In the genomic region with DNA sequence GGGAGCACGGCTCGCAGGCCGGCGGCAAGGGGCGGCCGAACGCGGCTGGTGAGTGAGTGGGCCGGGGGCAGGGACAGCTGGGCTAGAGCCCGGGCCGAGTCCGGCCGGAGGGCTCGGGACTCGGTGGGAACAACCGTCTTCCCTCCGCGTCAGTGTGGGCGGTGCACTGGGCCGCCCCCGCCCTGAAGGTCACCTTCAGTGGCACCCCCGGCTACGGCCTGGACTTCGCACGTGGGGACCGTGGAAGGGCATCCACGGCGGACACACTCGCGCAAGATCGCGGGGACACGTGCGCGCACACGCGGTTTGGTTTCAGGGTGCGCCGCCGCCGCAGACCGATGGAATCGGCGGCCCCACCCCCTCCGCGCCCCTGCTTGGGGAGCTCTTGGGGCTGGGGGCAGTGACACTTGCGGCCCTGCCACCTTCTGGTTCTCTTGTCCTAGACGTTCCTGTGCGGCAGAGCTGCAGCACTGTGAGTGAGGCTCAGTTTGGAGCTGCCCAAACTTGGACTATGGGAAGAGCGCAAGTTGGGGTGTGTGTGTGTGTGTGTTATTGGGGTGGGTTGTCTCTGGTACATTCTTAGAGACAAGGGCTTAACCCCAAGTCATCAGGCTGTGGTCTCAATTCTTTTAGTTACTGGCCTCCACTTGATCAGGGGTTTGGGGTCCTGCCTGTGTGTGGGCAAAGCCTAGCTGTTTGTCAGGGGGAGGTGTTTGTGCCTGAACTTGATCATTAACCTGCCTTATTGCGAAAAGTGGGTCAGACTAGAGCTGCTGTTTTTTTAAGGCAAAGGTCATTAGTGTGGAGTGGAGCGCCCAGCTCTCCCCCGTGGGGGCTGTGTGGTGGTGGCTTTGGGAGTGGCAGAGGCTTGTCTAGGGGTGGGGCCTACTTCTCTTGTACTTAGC, we compare ENCODE assay signal across 8 mouse cellular contexts. TPM values are rescaled to one million over a fixed set of nuclear protein-coding genes. Genes with fewer than 3 reads are reported as not detected.
DNase-seq lines count a peak whose midpoint lies in the region; ATAC-seq and TF ChIP-seq lines count a peak whose summit lies in the region.

No protein-coding gene starts in this region.

- H3K36me3 ChIP-seq in hindbrain, embryonic 12.5 days = no peaks in the 10 kb centered on the region
- H3K36me3 ChIP-seq in limb, embryonic 13.5 days = no peaks in the 10 kb centered on the region
- no peaks in the 10 kb centered on the region for H3K36me3 ChIP-seq in midbrain, embryonic 14.5 days (ENCODE audit: control insufficient read depth, insufficient read depth, low read length)

- H3K27ac ChIP-seq in hindbrain, embryonic 12.5 days = peak overlapping the region; percentile 79; the same call in 1 of the 2 replicates
- H3K27ac ChIP-seq in limb, embryonic 13.5 days = peak overlapping the region; percentile 39; the same call in 1 of the 2 replicates
- H3K27ac ChIP-seq in midbrain, embryonic 14.5 days (replicated peaks; ENCODE audit: low read depth, low read length) = peak overlapping the region; percentile 66

- H3K4me2 ChIP-seq in hindbrain, embryonic 12.5 days (replicated peaks) = peak overlapping the region; percentile 97
- peak overlapping the region; percentile 91 for H3K4me2 ChIP-seq in limb, embryonic 13.5 days (replicated peaks)
- H3K4me2 ChIP-seq in midbrain, embryonic 14.5 days (ENCODE audit: low read length) = peak overlapping the region; percentile 96

- peaks cover 49% of the 10 kb centered on the region for H3K4me1 ChIP-seq in hindbrain, embryonic 12.5 days
- H3K4me1 ChIP-seq in limb, embryonic 13.5 days = peaks cover 38% of the 10 kb centered on the region
- H3K4me1 ChIP-seq in midbrain, embryonic 14.5 days (ENCODE audit: control insufficient read depth, insufficient read depth, low read length) = peaks cover 28% of the 10 kb centered on the region

- CTCF ChIA-PET in Patski (lab: Charles Lee) = interaction anchor here (2.0 kb wide), 2 partner anchors 12 to 15 kb away, joined by 8 to 10 read pairs; no protein-coding TSS in a partner anchor

- peak overlapping the region; percentile 98 for H3K4me3 ChIP-seq in hindbrain, embryonic 12.5 days
- H3K4me3 ChIP-seq in limb, embryonic 13.5 days = peak overlapping the region; percentile 95
- peak overlapping the region; percentile 96 for H3K4me3 ChIP-seq in midbrain, embryonic 14.5 days (replicated peaks; ENCODE audit: low read depth, low read length)

- WGBS in hindbrain, embryonic 12.5 days = 2% methylated on average over 52 of the region's 53 CpGs
- 2% methylated on average over 48 of the region's 53 CpGs for WGBS in limb, embryonic 13.5 days
- WGBS in midbrain, embryonic 14.5 days = 2% methylated on average over 53 of the region's 53 CpGs

- DNase-seq in ovary, adult 18-20 months (ENCODE audit: low spot score) = peak; percentile 48
- no peak for DNase-seq in ovary, postnatal 10 days (ENCODE audit: low spot score)
- DNase-seq in Patski (ENCODE audit: low read depth, low spot score) = no peak
- DNase-seq in embryo, embryonic 11 days = peak; percentile 47
- peak; percentile 37 for DNase-seq in midbrain, embryonic 14.5 days
- no peak for DNase-seq in spleen, adult 12 weeks (ENCODE audit: low spot score)

- H3K9ac ChIP-seq in hindbrain, embryonic 12.5 days = peak overlapping the region; percentile 90
- H3K9ac ChIP-seq in limb, embryonic 13.5 days = peak overlapping the region; percentile 94
- peak overlapping the region; percentile 82 for H3K9ac ChIP-seq in midbrain, embryonic 14.5 days (replicated peaks; ENCODE audit: low read length)

- POLR2A ChIA-PET in Patski (lab: Charles Lee) = interaction anchor here (1.3 to 1.8 kb wide), 2 partner anchors 11 to 18 kb away, joined by 4 to 15 read pairs; no protein-coding TSS in a partner anchor

- no peak for TF ChIP-seq CTCF in Patski (IDR thresholded peaks at IDR 0.05)

- in situ Hi-C loops in Patski (cut with MboI; ENCODE audit: low pct_unique_long_range_greater_than_20kb) = no loop called here

- no peaks in the 10 kb centered on the region for H3K27me3 ChIP-seq in Patski
- no peaks in the 10 kb centered on the region for H3K27me3 ChIP-seq in hindbrain, embryonic 12.5 days
- no peaks in the 10 kb centered on the region for H3K27me3 ChIP-seq in limb, embryonic 13.5 days
- H3K27me3 ChIP-seq in midbrain, embryonic 14.5 days (ENCODE audit: control insufficient read depth, insufficient read depth, low read length) = no peaks in the 10 kb centered on the region

- ATAC-seq in Patski = peak; percentile 47
- ATAC-seq in hindbrain, embryonic 12.5 days (ENCODE audit: low FRiP score) = peak; percentile 46
- ATAC-seq in limb, embryonic 13.5 days (ENCODE audit: low FRiP score, low read depth) = peak; percentile 55
- peak; percentile 70 for ATAC-seq in midbrain, embryonic 14.5 days (ENCODE audit: low FRiP score, low TSS enrichment)

- no peaks in the 10 kb centered on the region for H3K9me3 ChIP-seq in hindbrain, embryonic 12.5 days (replicated peaks)
- H3K9me3 ChIP-seq in limb, embryonic 13.5 days = no peaks in the 10 kb centered on the region
- no peaks in the 10 kb centered on the region for H3K9me3 ChIP-seq in midbrain, embryonic 14.5 days (ENCODE audit: control insufficient read depth, low read length)

RNA-seq across cellular contexts. Expression of gene Cluh, which starts 0.6 kb away (rescaled TPM):
- 87.1 TPM for polyA plus RNA-seq in Patski (2021)
- 21.3 and 22.1 TPM in 2 replicates for polyA plus RNA-seq in hindbrain, embryonic 12.5 days (2016; fragmentation: Nextera tagmentation; extraction: Ambion mirVana)
- 19.9 and 21.4 TPM in 2 replicates for polyA plus RNA-seq in limb, embryonic 13.5 days (2015; fragmentation: Nextera tagmentation; extraction: Ambion mirVana)
- polyA plus RNA-seq in midbrain, embryonic 14.5 days (2014; fragmentation: Nextera tagmentation; extraction: Ambion mirVana) = 13.7 and 14.4 TPM in 2 replicates

RNA-seq across cellular contexts. Expression of gene Ccdc92b, which starts 30.5 kb away (rescaled TPM):
- 0.46 TPM for polyA plus RNA-seq in Patski (2021)
- polyA plus RNA-seq in hindbrain, embryonic 12.5 days (2016; fragmentation: Nextera tagmentation; extraction: Ambion mirVana) = 2.8 and 3.2 TPM in 2 replicates
- 0.33 and 0.37 TPM in 2 replicates for polyA plus RNA-seq in limb, embryonic 13.5 days (2015; fragmentation: Nextera tagmentation; extraction: Ambion mirVana)
- polyA plus RNA-seq in midbrain, embryonic 14.5 days (2014; fragmentation: Nextera tagmentation; extraction: Ambion mirVana) = 3.8 and 4.2 TPM in 2 replicates

RNA-seq across cellular contexts. Expression of gene Rap1gap2, which starts 39.2 kb away (rescaled TPM):
- polyA plus RNA-seq in Patski (2021) = 21.1 TPM
- 7.8 and 8.1 TPM in 2 replicates for polyA plus RNA-seq in hindbrain, embryonic 12.5 days (2016; fragmentation: Nextera tagmentation; extraction: Ambion mirVana)
- 1.0 and 1.2 TPM in 2 replicates for polyA plus RNA-seq in limb, embryonic 13.5 days (2015; fragmentation: Nextera tagmentation; extraction: Ambion mirVana)
- polyA plus RNA-seq in midbrain, embryonic 14.5 days (2014; fragmentation: Nextera tagmentation; extraction: Ambion mirVana) = 9.2 and 10.6 TPM in 2 replicates

Comparison
In these comparisons a context has a peak if more than half of its experiments do, and no peak if none do; other contexts are left out.
1. DNase-seq: peak in ovary, adult 18-20 months (single experiment), embryo, embryonic 11 days (single experiment) and midbrain, embryonic 14.5 days (single experiment); none in ovary, postnatal 10 days (single experiment), Patski (single experiment) and spleen, adult 12 weeks (single experiment).
2. Peak in every context shown above with its lines, with median percentiles within 50 percentile points of each other: ATAC-seq, H3K27ac ChIP-seq, H3K4me2 ChIP-seq, H3K4me3 ChIP-seq and H3K9ac ChIP-seq.